Mouse (Mus musculus) forebrain, embryonic 11.5 days (tissue): ENCODE measurements around the gene Snrpd3. TPM values are rescaled to one million over a fixed set of nuclear protein-coding genes. Genes with fewer than 3 reads are reported as not detected.

Experiments
- ATAC-seq: fragments of 200-750 bp; cut with Nextera tagmentation; replicated peaks from 2 replicates; pipeline ENCODE4 v1.8.0; 2017; ENCODE audit warnings: moderate TSS enrichment; ENCODE audit not compliant: low FRiP score
- DNase-seq: peaks from one replicate; pipeline ENCODE4 v3.0.0-alpha.2; 2017; ENCODE audit warnings: low spot score
- H3K27ac ChIP-seq: fragments of 300-500 bp; sonication (generic); 2 replicates; pipeline ENCODE4 v1.5.1; 2014; ENCODE audit warnings: low read depth, low read length
- H3K27me3 ChIP-seq: fragments of 300-500 bp; sonication (generic); 2 replicates; pipeline ENCODE4 v1.6.1; 2014; ENCODE audit warnings: mild to moderate bottlenecking, low read length, mixed read lengths; ENCODE audit not compliant: control insufficient read depth, insufficient read depth
- H3K36me3 ChIP-seq: fragments of 300-500 bp; sonication (generic); 2 replicates; pipeline ENCODE4 v1.6.1; 2014; ENCODE audit warnings: mild to moderate bottlenecking, low read length, moderate library complexity, mixed read lengths; ENCODE audit not compliant: control insufficient read depth, insufficient read depth
- H3K4me1 ChIP-seq: fragments of 300-500 bp; sonication (generic); replicated peaks from 2 replicates; pipeline ENCODE4 v1.6.1; 2014; ENCODE audit warnings: low read length, mixed read lengths; ENCODE audit not compliant: control insufficient read depth, insufficient read depth
- H3K4me2 ChIP-seq: fragments of 300-500 bp; sonication (generic); 2 replicates; pipeline ENCODE4 v1.6.1; 2014; ENCODE audit warnings: low read depth, mild to moderate bottlenecking, low read length, moderate library complexity, mixed read lengths; ENCODE audit not compliant: severe bottlenecking
- H3K4me3 ChIP-seq: fragments of 300-500 bp; sonication (generic); 2 replicates; pipeline ENCODE4 v1.5.1; 2014; ENCODE audit warnings: low read depth, low read length
- H3K9ac ChIP-seq: fragments of 300-500 bp; sonication (generic); 2 replicates; pipeline ENCODE4 v1.6.1; 2014; ENCODE audit warnings: low read length
- H3K9me3 ChIP-seq: fragments of 300-500 bp; sonication (generic); 2 replicates; pipeline ENCODE4 v1.6.1; 2016; ENCODE audit warnings: low read length, mixed read lengths; ENCODE audit not compliant: control insufficient read depth
- WGBS: fragments of 180-500 bp; shearing (Covaris S2); extraction: QIAGEN DNeasy Blood & Tissue Kit; methylation state at CpG from one replicate; pipeline ENCODE4 v1.1.7; 2014; 5-methylcytosine and 5-hydroxymethylcytosine counted together
- polyA plus RNA-seq: library from polyadenylated mRNA; unstranded; fragments of >200 nt; fragmentation: Nextera tagmentation; extraction: Ambion mirVana; gene quantifications from 2 replicates; pipeline ENCODE4 v1.2.1, GENCODE M21; 2014

Snrpd3 gene
- polyA plus RNA-seq, 1 experiment from 2014 or later, result 261 TPM

GRCm38 (mm10) chr10:75552106-75552505 is 34.8 kb downstream of the Snrpd3 start:
- H3K36me3 ChIP-seq, result no peaks in the 10 kb centered on the region
- ATAC-seq (no peak), DNase-seq (no peak)
- H3K9ac ChIP-seq, result no peak overlapping the region
- H3K27ac ChIP-seq, result no peak overlapping the region
- no peaks in the 10 kb centered on the region for H3K9me3 ChIP-seq
- 97% methylated on average over 2 of the region's 2 CpGs for WGBS
- H3K4me1 ChIP-seq, result peaks cover 2% of the 10 kb centered on the region; the same call in 1 of the 2 replicates
- H3K4me2 ChIP-seq, result no peak overlapping the region
- no peaks in the 10 kb centered on the region for H3K27me3 ChIP-seq
- H3K4me3 ChIP-seq, result no peak overlapping the region

- ATAC-seq (no peak), DNase-seq (no peak)
- no peak overlapping the region for H3K27ac ChIP-seq
- no peaks in the 10 kb centered on the region for H3K36me3 ChIP-seq
- H3K9ac ChIP-seq, result no peak overlapping the region
- no peak overlapping the region for H3K4me2 ChIP-seq
- H3K9me3 ChIP-seq, result no peaks in the 10 kb centered on the region
- H3K27me3 ChIP-seq, result no peaks in the 10 kb centered on the region
- no peak overlapping the region for H3K4me3 ChIP-seq
- WGBS, result 76% methylated on average over 13 of the region's 13 CpGs
- H3K4me1 ChIP-seq, result peaks cover 2% of the 10 kb centered on the region; the same call in 1 of the 2 replicates
Measured at GRCm38 (mm10) chr10:75552701-75553450, 35.5 kb downstream of the Snrpd3 start.

DNA sequence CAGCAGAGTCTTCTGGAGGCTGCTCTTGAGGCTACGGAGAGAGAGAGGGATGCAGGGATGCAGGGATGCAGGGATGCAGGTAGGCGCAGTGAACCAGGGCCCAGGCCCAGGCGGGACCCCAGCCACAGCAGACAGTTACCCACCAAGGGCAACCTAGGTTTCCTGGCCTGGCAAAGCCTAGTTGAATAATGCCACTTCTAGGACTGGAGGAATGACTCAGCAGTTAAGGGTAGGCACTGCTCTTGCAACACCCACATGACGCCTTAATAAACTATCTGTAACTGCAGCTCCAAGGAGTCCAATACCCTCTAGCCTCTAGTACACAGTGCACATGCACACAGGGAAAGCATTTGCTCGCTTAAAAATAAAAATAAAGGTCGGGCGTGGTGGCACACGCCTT is 36.7 kb downstream of the Snrpd3 start:
- no peak overlapping the region for H3K9ac ChIP-seq
- WGBS, result 87% methylated on average over 8 of the region's 8 CpGs
- H3K4me1 ChIP-seq, result peaks cover 2% of the 10 kb centered on the region; the same call in 1 of the 2 replicates
- no peaks in the 10 kb centered on the region for H3K36me3 ChIP-seq
- DNase-seq (no peak), ATAC-seq (no peak)
- no peak overlapping the region for H3K4me3 ChIP-seq
- H3K4me2 ChIP-seq, result no peak overlapping the region
- no peak overlapping the region for H3K27ac ChIP-seq
- 0 out of 2 replicates have a peak, but pooled peaks cover 2% of the 10 kb centered on the region for H3K27me3 ChIP-seq
- no peaks in the 10 kb centered on the region for H3K9me3 ChIP-seq

DNA sequence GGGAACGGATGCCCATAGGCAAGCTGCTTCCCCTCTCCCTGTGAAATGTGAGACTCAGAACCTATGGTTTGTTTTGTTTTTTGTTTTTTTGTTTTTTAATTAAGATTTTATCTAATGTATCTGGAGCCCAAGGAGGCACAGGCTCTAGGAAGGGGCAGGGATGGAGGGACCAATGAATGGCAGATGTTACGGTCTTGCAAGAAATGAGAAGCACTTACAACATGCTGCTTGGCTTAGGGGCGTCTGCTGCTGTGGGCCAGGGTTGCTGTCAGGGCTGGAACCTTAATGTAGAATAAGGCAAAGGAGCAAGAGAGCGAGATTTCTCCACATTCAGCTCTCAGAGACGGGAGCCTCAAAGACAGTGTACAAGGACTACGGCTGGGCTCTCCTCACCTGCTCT is 38.2 kb downstream of the Snrpd3 start:
- no peak overlapping the region for H3K4me2 ChIP-seq
- H3K9me3 ChIP-seq, result no peaks in the 10 kb centered on the region
- H3K27me3 ChIP-seq, result peaks cover 11% of the 10 kb centered on the region
- no peak for DNase-seq
- WGBS, result 78% methylated on average over 6 of the region's 6 CpGs
- H3K4me1 ChIP-seq, result peaks cover 6% of the 10 kb centered on the region; the same call in 1 of the 2 replicates
- no peak overlapping the region for H3K4me3 ChIP-seq
- H3K9ac ChIP-seq, result 0 out of 2 replicates have a peak overlapping the region, but pooled peaks have one; percentile 4
- ATAC-seq, result no peak
- H3K27ac ChIP-seq, result peak overlapping the region; percentile 32; the same call in 1 of the 2 replicates
- no peaks in the 10 kb centered on the region for H3K36me3 ChIP-seq

DNA sequence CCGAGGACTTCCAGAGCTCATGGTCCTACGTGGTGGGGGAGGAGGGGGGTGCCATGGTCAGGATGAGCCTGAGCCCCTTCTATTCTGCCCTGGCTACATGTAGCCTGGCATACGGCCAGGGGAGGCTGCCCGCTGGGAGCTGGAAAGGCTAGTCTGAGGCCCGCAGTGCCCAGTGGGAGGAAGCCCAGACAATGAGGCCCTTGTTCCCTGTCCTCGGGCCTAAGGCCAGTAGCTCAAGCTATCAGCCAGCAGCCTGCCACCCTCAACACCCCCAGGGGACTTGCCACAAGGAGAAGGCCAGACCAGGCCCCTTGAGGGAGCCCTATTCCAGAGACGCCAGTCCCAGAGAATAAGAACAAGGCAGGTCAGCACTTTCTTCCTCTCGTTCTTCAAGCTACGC is 38.7 kb downstream of the Snrpd3 start:
- no peak overlapping the region for H3K4me3 ChIP-seq
- 43% methylated on average over 9 of the region's 9 CpGs for WGBS
- ATAC-seq (peak; percentile 55), DNase-seq (peak; percentile 71)
- H3K9me3 ChIP-seq, result no peaks in the 10 kb centered on the region
- H3K9ac ChIP-seq, result 0 out of 2 replicates have a peak overlapping the region, but pooled peaks have one; percentile 4
- H3K4me2 ChIP-seq, result no peak overlapping the region
- no peak overlapping the region for H3K27ac ChIP-seq
- H3K4me1 ChIP-seq, result peaks cover 8% of the 10 kb centered on the region; the same call in 1 of the 2 replicates
- peaks cover 16% of the 10 kb centered on the region for H3K27me3 ChIP-seq
- H3K36me3 ChIP-seq, result no peaks in the 10 kb centered on the region

GRCm38 (mm10) chr10:75558515-75558914 is 41.2 kb downstream of the Snrpd3 start:
- no peak overlapping the region for H3K4me2 ChIP-seq
- no peaks in the 10 kb centered on the region for H3K36me3 ChIP-seq
- H3K27ac ChIP-seq, result no peak overlapping the region
- DNase-seq (no peak), ATAC-seq (no peak)
- no peak overlapping the region for H3K9ac ChIP-seq
- peaks cover 8% of the 10 kb centered on the region; the same call in 1 of the 2 replicates for H3K4me1 ChIP-seq
- 30% methylated on average over 3 of the region's 3 CpGs for WGBS
- no peaks in the 10 kb centered on the region for H3K9me3 ChIP-seq
- H3K4me3 ChIP-seq, result no peak overlapping the region
- peaks cover 22% of the 10 kb centered on the region for H3K27me3 ChIP-seq

DNA sequence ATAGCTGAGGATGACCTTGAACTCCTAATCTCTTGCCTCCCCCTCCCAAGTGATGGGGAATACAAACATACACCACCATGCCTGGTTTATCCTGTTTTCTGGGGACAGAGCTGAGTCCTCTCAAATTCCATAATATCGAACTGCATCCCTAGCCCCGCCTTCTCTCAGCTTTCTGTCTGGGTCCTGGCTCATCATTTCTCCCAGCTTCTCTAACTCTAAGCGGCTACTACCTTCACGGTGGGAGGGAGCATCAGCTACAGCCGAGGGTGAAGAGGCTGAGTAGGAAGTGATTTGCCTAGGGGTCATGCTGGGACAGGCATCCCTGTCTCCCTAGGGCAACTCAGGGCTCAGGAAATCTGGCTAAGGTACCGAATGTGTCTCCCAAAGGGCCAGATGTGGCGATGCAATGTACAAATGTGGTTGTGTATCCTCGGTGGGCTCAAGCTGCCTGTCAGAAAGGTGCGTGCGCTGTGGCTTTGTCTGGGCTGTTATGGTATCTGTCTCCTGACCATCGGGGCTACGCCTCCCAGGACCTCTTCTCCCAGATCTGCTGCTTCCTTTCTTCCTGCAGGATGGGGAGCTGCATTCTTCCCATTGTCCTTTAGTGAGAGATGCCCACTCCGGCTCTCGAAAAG is 41.8 kb downstream of the Snrpd3 start:
- H3K9me3 ChIP-seq, result no peaks in the 10 kb centered on the region
- peak overlapping the region; percentile 61 for H3K4me3 ChIP-seq
- ATAC-seq (no peak), DNase-seq (no peak)
- no peaks in the 10 kb centered on the region for H3K36me3 ChIP-seq
- H3K9ac ChIP-seq, result peak overlapping the region; percentile 79
- no peak overlapping the region for H3K27ac ChIP-seq
- peak overlapping the region; percentile 96 for H3K4me2 ChIP-seq
- 2% methylated on average over 14 of the region's 14 CpGs for WGBS
- peaks cover 8% of the 10 kb centered on the region; the same call in 1 of the 2 replicates for H3K4me1 ChIP-seq
- H3K27me3 ChIP-seq, result peaks cover 22% of the 10 kb centered on the region

- Histone ChIP-seq H3K9me3 (no peaks in the 10 kb centered on the region), H3K27ac (no peak within 1 kb of the TSS), H3K4me3 (peak within 1 kb of the TSS; percentile 61), H3K36me3 (no peaks in the 10 kb centered on the region), H3K4me2 (peak within 1 kb of the TSS; percentile 96), H3K27me3 (peaks cover 22% of the 10 kb centered on the region), H3K4me1 (peaks cover 8% of the 10 kb centered on the region; the same call in 1 of the 2 replicates), H3K9ac (peak within 1 kb of the TSS; percentile 79)
- DNase-seq (peak; percentile 80), ATAC-seq (peak; percentile 41)
- under 1% methylated on average over 69 of the region's 75 CpGs for WGBS
Measured at GRCm38 (mm10) chr10:75559676-75560548, 42.6 kb downstream of the Snrpd3 start, which contains the start of gene Lrrc75b. Gene Lrrc75b, minus strand, starts transcription at chr10:75560330.
